In genomic region chr1:134774728-134775287, GRCm38 (mm10) we compare ENCODE assay signal across 11 mouse cellular contexts.
DNase-seq lines count a peak whose midpoint lies in the region; ATAC-seq lines count a peak whose summit lies in the region.
"Had no signal": no experiment of that assay in that cellular context is flagged by ENCODE, and none has a peak within 500 bp of the region (broad histone marks: within the 10 kb centered on the region; RNA-seq: fewer than 3 reads in every experiment).

No protein-coding gene starts in this region.

- H3K27ac ChIP-seq in heart, embryonic 13.5 days (replicated peaks), result peak overlapping the region; percentile 77
- H3K27ac ChIP-seq in midbrain, embryonic 13.5 days, result no peak overlapping the region
- H3K27ac ChIP-seq: macrophage had no signal

- H3K4me2 ChIP-seq in heart, embryonic 13.5 days, result no peak overlapping the region
- no peak overlapping the region for H3K4me2 ChIP-seq in midbrain, embryonic 13.5 days (replicated peaks)

- 57% methylated on average over 6 of the region's 6 CpGs for WGBS in heart, embryonic 13.5 days
- 50% methylated on average over 6 of the region's 6 CpGs for WGBS in midbrain, embryonic 13.5 days

- no peaks in the 10 kb centered on the region for H3K9me3 ChIP-seq in heart, embryonic 13.5 days
- no peaks in the 10 kb centered on the region for H3K9me3 ChIP-seq in midbrain, embryonic 13.5 days

- no peak overlapping the region for H3K4me3 ChIP-seq in heart, embryonic 13.5 days
- no peak overlapping the region for H3K4me3 ChIP-seq in midbrain, embryonic 13.5 days (replicated peaks)
- H3K4me3 ChIP-seq: erythroblast, embryonic 14.5 days had no signal

- DNase-seq in embryo, embryonic 10 days (ENCODE audit: low spot score), result peak; percentile 36
- DNase-seq in embryo, embryonic 9.5 days (ENCODE audit: extremely low spot score), result no peak
- DNase-seq in ZHBTc4 (ENCODE audit: low read depth, low spot score), result peak; percentile 67
- DNase-seq in kidney, postnatal 36 days, result peak; percentile 63 to 70
- no peak for DNase-seq in cerebellum, postnatal 10 days
- no peak for DNase-seq in layer of hippocampus, adult 11-12 months (ENCODE audit: low spot score)

- no peak for ATAC-seq in heart, embryonic 13.5 days (ENCODE audit: extremely low read depth, insufficient number of reproducible peaks, low FRiP score, low TSS enrichment)
- no peak for ATAC-seq in midbrain, embryonic 13.5 days
- ATAC-seq: hindbrain, embryonic 16.5 days had no signal

- H3K27me3 ChIP-seq in heart, embryonic 13.5 days (replicated peaks), result no peaks in the 10 kb centered on the region
- H3K27me3 ChIP-seq in midbrain, embryonic 13.5 days, result no peaks in the 10 kb centered on the region

- H3K4me1 ChIP-seq in heart, embryonic 13.5 days, result peaks cover 66% of the 10 kb centered on the region
- H3K4me1 ChIP-seq in midbrain, embryonic 13.5 days (replicated peaks), result peaks cover 15% of the 10 kb centered on the region

- H3K9ac ChIP-seq in heart, embryonic 13.5 days, result no peak overlapping the region
- H3K9ac ChIP-seq in midbrain, embryonic 13.5 days (replicated peaks), result no peak overlapping the region

- peaks cover 75% of the 10 kb centered on the region for H3K36me3 ChIP-seq in heart, embryonic 13.5 days
- H3K36me3 ChIP-seq in midbrain, embryonic 13.5 days, result peaks cover 20% of the 10 kb centered on the region

Comparison
In these comparisons a context has a peak if more than half of its experiments do, and no peak if none do; other contexts are left out.
1. DNase-seq: peak in embryo, embryonic 10 days (single experiment), ZHBTc4 (single experiment) and kidney, postnatal 36 days (2 of 2); none in embryo, embryonic 9.5 days (single experiment), cerebellum, postnatal 10 days (0 of 2) and layer of hippocampus, adult 11-12 months (single experiment).